In the genomic region with DNA sequence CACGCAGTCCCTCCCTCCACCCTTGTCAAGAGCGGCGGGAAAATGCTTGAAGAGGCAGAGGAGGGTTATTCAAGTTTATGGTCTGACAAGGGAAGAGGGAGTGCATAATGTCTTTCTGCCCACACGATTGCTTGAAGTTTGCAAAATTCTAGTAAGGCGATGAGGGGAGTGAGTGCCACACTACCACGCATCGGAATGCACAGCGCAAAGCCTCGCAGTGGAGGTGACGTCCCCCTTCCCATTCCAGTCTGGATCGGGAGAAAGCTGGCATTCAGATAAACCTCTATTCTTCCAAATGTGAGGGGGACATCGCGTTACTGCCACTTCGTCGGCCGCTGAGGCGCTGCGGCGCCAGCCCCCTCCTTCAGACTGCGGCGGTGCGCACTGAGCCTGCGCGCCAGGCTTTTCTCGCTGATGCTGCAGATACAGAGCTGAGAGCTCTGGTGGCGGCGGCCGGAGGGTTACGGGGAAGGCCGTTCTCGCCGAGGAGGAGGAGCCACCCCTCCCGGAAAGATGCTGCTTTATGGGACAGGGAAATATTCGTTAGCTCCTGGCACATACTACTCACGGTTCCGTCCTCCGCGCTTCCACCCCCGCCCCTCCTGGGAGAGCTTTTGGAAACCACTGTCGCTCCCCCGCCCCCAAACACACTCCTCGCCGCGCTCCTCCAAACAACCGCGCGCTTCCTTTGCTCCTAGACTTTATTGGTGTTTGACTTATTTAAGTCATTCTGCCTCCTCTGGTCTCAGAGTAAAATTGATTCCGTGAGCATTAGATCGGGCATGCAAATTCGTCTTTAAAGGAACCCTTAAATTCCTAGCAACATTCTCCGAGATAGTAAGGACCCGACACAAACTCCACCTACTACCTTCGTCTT, we compare ENCODE assay signal across 9 mouse cellular contexts. TPM values are rescaled to one million over a fixed set of nuclear protein-coding genes. Genes with fewer than 3 reads are reported as not detected.
DNase-seq lines count a peak whose midpoint lies in the region; ATAC-seq and TF ChIP-seq lines count a peak whose summit lies in the region.
"Had no signal": no experiment of that assay in that cellular context is flagged by ENCODE, and none has a peak within 500 bp of the region (broad histone marks: within the 10 kb centered on the region; RNA-seq: fewer than 3 reads in every experiment).

No protein-coding gene starts in this region.

- peak; percentile 54; the same call in 1 of the 2 replicates for ATAC-seq in erythroid progenitor cell, adult 5-6 weeks (replicated peaks; ENCODE audit: low FRiP score, poor library complexity, severe bottlenecking)
- ATAC-seq in heart, embryonic 14.5 days (ENCODE audit: insufficient number of reproducible peaks, insufficient read depth, low FRiP score, low read depth), result peak; percentile 60
- ATAC-seq in liver, embryonic 13.5 days (ENCODE audit: low read depth), result peak; percentile 61
- peak; percentile 53 for ATAC-seq in neural tube, embryonic 11.5 days (ENCODE audit: insufficient read depth, low FRiP score, low TSS enrichment)
- peak; percentile 34; the same call in 1 of the 2 replicates for ATAC-seq in stomach, postnatal 0 days (ENCODE audit: low FRiP score, low TSS enrichment)

- H3K4me1 ChIP-seq in heart, embryonic 14.5 days (ENCODE audit: control insufficient read depth in 2 of 2, insufficient read depth in 2 of 2, low read length in 2 of 2), result no peaks in the 10 kb centered on the region
- H3K4me1 ChIP-seq in liver, embryonic 13.5 days (replicated peaks), result peaks cover 57% of the 10 kb centered on the region
- peaks cover 8% of the 10 kb centered on the region; the same call in 1 of the 2 replicates for H3K4me1 ChIP-seq in neural tube, embryonic 11.5 days (ENCODE audit: control insufficient read depth, insufficient read depth, low read length)
- no peaks in the 10 kb centered on the region for H3K4me1 ChIP-seq in stomach, postnatal 0 days (replicated peaks; ENCODE audit: control insufficient read depth, insufficient read depth)

- peak overlapping the region; percentile 85 for H3K4me2 ChIP-seq in heart, embryonic 14.5 days (ENCODE audit: low read length)
- H3K4me2 ChIP-seq in liver, embryonic 13.5 days, result peak overlapping the region; percentile 96
- H3K4me2 ChIP-seq in neural tube, embryonic 11.5 days (ENCODE audit: low read depth), result peak overlapping the region; percentile 98
- H3K4me2 ChIP-seq in stomach, postnatal 0 days (replicated peaks; ENCODE audit: low read depth), result peak overlapping the region; percentile 80

- H3K9me3 ChIP-seq in heart, embryonic 14.5 days (ENCODE audit: control insufficient read depth, low read length), result no peaks in the 10 kb centered on the region
- H3K9me3 ChIP-seq in liver, embryonic 13.5 days (replicated peaks), result no peaks in the 10 kb centered on the region
- no peaks in the 10 kb centered on the region for H3K9me3 ChIP-seq in neural tube, embryonic 11.5 days (ENCODE audit: control insufficient read depth, low read length)
- H3K9me3 ChIP-seq in stomach, postnatal 0 days (ENCODE audit: control insufficient read depth, low read length), result no peaks in the 10 kb centered on the region

- H3K9ac ChIP-seq in heart, embryonic 14.5 days (ENCODE audit: low read length), result peak overlapping the region; percentile 83
- peak overlapping the region; percentile 72 for H3K9ac ChIP-seq in liver, embryonic 13.5 days
- H3K9ac ChIP-seq in neural tube, embryonic 11.5 days (ENCODE audit: low read length), result peak overlapping the region; percentile 55
- H3K9ac ChIP-seq in stomach, postnatal 0 days (ENCODE audit: low read length), result peak overlapping the region; percentile 58

- no peaks in the 10 kb centered on the region for H3K27me3 ChIP-seq in heart, embryonic 14.5 days (ENCODE audit: control insufficient read depth, insufficient read depth, low read length)
- peaks cover 59% of the 10 kb centered on the region for H3K27me3 ChIP-seq in liver, embryonic 13.5 days
- peaks cover 17% of the 10 kb centered on the region for H3K27me3 ChIP-seq in neural tube, embryonic 11.5 days (ENCODE audit: control insufficient read depth, insufficient read depth, low read length)
- H3K27me3 ChIP-seq in stomach, postnatal 0 days (ENCODE audit: control insufficient read depth, insufficient read depth, low read length), result peaks cover 2% of the 10 kb centered on the region; the same call in 1 of the 2 replicates
- H3K27me3 ChIP-seq: CH12.LX had no signal

- no peaks in the 10 kb centered on the region for H3K36me3 ChIP-seq in heart, embryonic 14.5 days (ENCODE audit: control insufficient read depth, insufficient read depth, low read length)
- H3K36me3 ChIP-seq in liver, embryonic 13.5 days, result no peaks in the 10 kb centered on the region
- H3K36me3 ChIP-seq in neural tube, embryonic 11.5 days (ENCODE audit: control insufficient read depth, insufficient read depth, low read length), result no peaks in the 10 kb centered on the region
- H3K36me3 ChIP-seq in stomach, postnatal 0 days (ENCODE audit: control insufficient read depth, insufficient read depth, low read length), result no peaks in the 10 kb centered on the region

- peak overlapping the region; percentile 97 to 98 for H3K27ac ChIP-seq in heart, embryonic 14.5 days (replicated peaks in 1 of 2; ENCODE audit: control insufficient read depth in 1 of 2, insufficient read depth in 1 of 2, low read depth in 2 of 2, low read length in 2 of 2)
- peak overlapping the region; percentile 64; the same call in 1 of the 2 replicates for H3K27ac ChIP-seq in liver, embryonic 13.5 days
- peak overlapping the region; percentile 81 for H3K27ac ChIP-seq in neural tube, embryonic 11.5 days (ENCODE audit: low read depth, low read length)
- H3K27ac ChIP-seq in stomach, postnatal 0 days (replicated peaks), result peak overlapping the region; percentile 90

- peak overlapping the region; percentile 51 to 79 for H3K4me3 ChIP-seq in heart, embryonic 14.5 days (ENCODE audit: control insufficient read depth in 1 of 2, insufficient read depth in 1 of 2, low read depth in 1 of 2, low read length in 2 of 2)
- H3K4me3 ChIP-seq in liver, embryonic 13.5 days (replicated peaks), result peak overlapping the region; percentile 67
- H3K4me3 ChIP-seq in neural tube, embryonic 11.5 days (ENCODE audit: low read depth, low read length), result peak overlapping the region; percentile 60
- H3K4me3 ChIP-seq in stomach, postnatal 0 days (ENCODE audit: low read depth, low read length), result peak overlapping the region; percentile 64

- no peak for TF ChIP-seq EP300 in stomach, postnatal 0 days (optimal IDR thresholded peaks at IDR 0.05)

- DNase-seq in layer of hippocampus, adult 11-12 months (ENCODE audit: low spot score), result peak; percentile 79
- no peak for DNase-seq in layer of hippocampus, adult 9-10 months (ENCODE audit: low spot score)
- peak; percentile 75 for DNase-seq in kidney, postnatal 14 days
- peak; percentile 64 for DNase-seq in liver, embryonic 13.5 days
- peak; percentile 86 for DNase-seq in neural tube, embryonic 11.5 days (ENCODE audit: low spot score)
- peak; percentile 56 for DNase-seq in stomach, postnatal 0 days (ENCODE audit: low spot score)

- no peak for TF ChIP-seq CTCF in stomach, postnatal 0 days (IDR thresholded peaks at IDR 0.05; ENCODE audit: low read depth)

- under 1% methylated on average over 52 of the region's 53 CpGs for WGBS in heart, embryonic 14.5 days
- under 1% methylated on average over 53 of the region's 53 CpGs for WGBS in liver, embryonic 13.5 days (ENCODE audit: insufficient replicate concordance)
- under 1% methylated on average over 53 of the region's 53 CpGs for WGBS in neural tube, embryonic 11.5 days
- under 1% methylated on average over 47 of the region's 53 CpGs for WGBS in stomach, postnatal 0 days

RNA-seq across cellular contexts. Expression of a gene that starts 2.0 kb away (rescaled TPM):
- not detected in 2 replicates for total RNA-seq in erythroid progenitor cell, adult 5-6 weeks (2015; ENCODE audit: low replicate concordance)
- 1.8 TPM in 1 of 2 replicates, not detected in the other for total RNA-seq in erythroid progenitor cell, adult 5-6 weeks (2017; ENCODE audit: low replicate concordance)
- polyA plus RNA-seq in heart, embryonic 14.5 days (2014; fragmentation: Nextera tagmentation; extraction: Ambion mirVana), result 32.9 and 35.6 TPM in 2 replicates
- polyA plus RNA-seq in liver, embryonic 13.5 days (2015; fragmentation: Nextera tagmentation; extraction: Ambion mirVana), result 0.75 and 0.76 TPM in 2 replicates
- polyA plus RNA-seq in neural tube, embryonic 11.5 days (2014; fragmentation: Nextera tagmentation; extraction: Ambion mirVana), result 6.9 and 8.6 TPM in 2 replicates
- 6.4 and 6.7 TPM in 2 replicates for polyA plus RNA-seq in stomach, postnatal 0 days (2015; fragmentation: Nextera tagmentation; extraction: Ambion mirVana)
- total RNA-seq: CH12.LX had no signal
